Comparison of ENCODE assay signal across 18 mouse cellular contexts in the genomic region with DNA sequence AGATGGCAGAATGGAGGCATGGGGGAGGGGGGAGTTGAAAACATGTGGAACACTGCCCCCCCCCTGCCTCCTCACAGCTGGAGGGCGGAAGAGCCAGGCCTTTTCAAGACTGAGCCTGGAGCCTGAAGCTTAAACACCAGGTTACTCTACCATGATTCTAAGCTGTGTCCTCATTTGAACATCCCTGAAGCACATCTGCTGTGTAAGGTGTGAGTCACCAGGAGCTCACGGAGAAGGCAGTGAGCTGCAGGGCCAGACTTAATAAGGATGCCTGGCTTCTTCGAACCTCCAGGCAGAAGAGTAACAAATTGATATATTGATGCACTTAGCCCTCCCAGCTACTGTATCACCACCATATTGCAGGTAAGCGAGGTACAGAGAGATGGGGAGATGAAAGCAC.
DNase-seq lines count a peak whose midpoint lies in the region; ATAC-seq and TF ChIP-seq lines count a peak whose summit lies in the region.
"Had no signal": no experiment of that assay in that cellular context is flagged by ENCODE, and none has a peak within 500 bp of the region (broad histone marks: within the 10 kb centered on the region; RNA-seq: fewer than 3 reads in every experiment).

No protein-coding gene starts in this region.

- peaks cover 5% of the 10 kb centered on the region; the same call in 1 of the 2 replicates for H3K36me3 ChIP-seq in midbrain, embryonic 13.5 days
- H3K36me3 ChIP-seq in midbrain, postnatal 0 days (ENCODE audit: insufficient read depth, low read length), result no peaks in the 10 kb centered on the region
- H3K36me3 ChIP-seq: embryonic facial prominence, embryonic 12.5 days; forebrain, embryonic 15.5 days; heart, embryonic 13.5 days had no signal

- H3K9me3 ChIP-seq in midbrain, embryonic 13.5 days, result no peaks in the 10 kb centered on the region
- no peaks in the 10 kb centered on the region for H3K9me3 ChIP-seq in midbrain, postnatal 0 days (ENCODE audit: low read length)
- H3K9me3 ChIP-seq: embryonic facial prominence, embryonic 12.5 days; forebrain, embryonic 15.5 days; heart, embryonic 13.5 days; hindbrain, embryonic 12.5 days had no signal

- H3K4me3 ChIP-seq in midbrain, embryonic 13.5 days (replicated peaks), result no peak overlapping the region
- H3K4me3 ChIP-seq in midbrain, postnatal 0 days (ENCODE audit: low read depth, low read length), result no peak overlapping the region
- H3K4me3 ChIP-seq: embryonic facial prominence, embryonic 12.5 days; forebrain, embryonic 15.5 days; heart, embryonic 13.5 days; hindbrain, embryonic 12.5 days had no signal

- no peak overlapping the region for H3K9ac ChIP-seq in midbrain, embryonic 13.5 days (replicated peaks)
- H3K9ac ChIP-seq in midbrain, postnatal 0 days (replicated peaks; ENCODE audit: low read length, poor library complexity, severe bottlenecking), result no peak overlapping the region
- H3K9ac ChIP-seq: embryonic facial prominence, embryonic 12.5 days; forebrain, embryonic 15.5 days; heart, embryonic 13.5 days; hindbrain, embryonic 12.5 days had no signal

- ATAC-seq in frontal cortex, adult (ENCODE audit: low TSS enrichment), result peak; percentile 66
- ATAC-seq in midbrain, embryonic 13.5 days, result no peak
- no peak for ATAC-seq in midbrain, postnatal 0 days (ENCODE audit: low FRiP score)
- ATAC-seq: forebrain, embryonic 15.5 days had no signal

- 0 out of 2 replicates have a peak overlapping the region, but pooled peaks have one; percentile 17 for H3K27ac ChIP-seq in midbrain, embryonic 13.5 days
- no peak overlapping the region for H3K27ac ChIP-seq in midbrain, postnatal 0 days (ENCODE audit: low read depth, low read length)
- H3K27ac ChIP-seq: embryonic facial prominence, embryonic 12.5 days; heart, embryonic 13.5 days; hindbrain, embryonic 12.5 days had no signal

- no peaks in the 10 kb centered on the region for H3K27me3 ChIP-seq in midbrain, embryonic 13.5 days
- no peaks in the 10 kb centered on the region for H3K27me3 ChIP-seq in midbrain, postnatal 0 days (ENCODE audit: insufficient read depth, low read length)
- H3K27me3 ChIP-seq: CH12.LX; embryonic facial prominence, embryonic 12.5 days; forebrain, embryonic 15.5 days; heart, embryonic 13.5 days; hindbrain, embryonic 12.5 days had no signal

- 74% methylated on average over 4 of the region's 4 CpGs for WGBS in midbrain, embryonic 13.5 days
- 78% methylated on average over 4 of the region's 4 CpGs for WGBS in midbrain, postnatal 0 days

- no peak overlapping the region for H3K4me2 ChIP-seq in midbrain, embryonic 13.5 days (replicated peaks)
- no peak overlapping the region for H3K4me2 ChIP-seq in midbrain, postnatal 0 days (ENCODE audit: low read depth, low read length, poor library complexity, severe bottlenecking)
- H3K4me2 ChIP-seq: embryonic facial prominence, embryonic 12.5 days; forebrain, embryonic 15.5 days; heart, embryonic 13.5 days; hindbrain, embryonic 12.5 days had no signal

- H3K4me1 ChIP-seq in midbrain, embryonic 13.5 days (replicated peaks), result peaks cover 26% of the 10 kb centered on the region
- H3K4me1 ChIP-seq in midbrain, postnatal 0 days (ENCODE audit: insufficient read depth, low read length), result no peaks in the 10 kb centered on the region; the same call in 1 of the 2 replicates
- H3K4me1 ChIP-seq: embryonic facial prominence, embryonic 12.5 days had no signal

- no peak for DNase-seq in frontal cortex, postnatal 36 days (ENCODE audit: low spot score in 2 of 2)
- DNase-seq in midbrain, postnatal 0 days (ENCODE audit: low spot score), result no peak
- peak; percentile 78 for DNase-seq in MN1 (ENCODE audit: low spot score)
- DNase-seq in thymus, postnatal 14 days, result no peak
- no peak for DNase-seq in gastrocnemius, adult 8-10 months (ENCODE audit: low spot score in 2 of 2)
- DNase-seq: adrenal gland, adult 2 months; cerebellum, adult 11-12 months; cerebellum, adult 9-10 months; cerebellum, postnatal 25 days; gastrocnemius, postnatal 25 days; heart, postnatal 4 days had no signal

- TF ChIP-seq CTCF in midbrain, postnatal 0 days (IDR thresholded peaks at IDR 0.05), result no peak
